Mouse (Mus musculus): ENCODE measurements at regions not wholly inside any gene's neighbourhood (a gene's known extent, or its start where the extent isn't known, plus 50 kb on each side); places are given as distances from the start of the nearest gene placed in this dataset.

- TF ChIP-seq ZNF384 (IDR thresholded peaks at IDR 0.05; ENCODE audit: low read depth, low read length) (no peak), HCFC1 (IDR thresholded peaks at IDR 0.05; ENCODE audit: borderline replicate concordance, insufficient read depth, low read length) (no peak), ZC3H11A (IDR thresholded peaks at IDR 0.05; ENCODE audit: borderline replicate concordance, low read depth, low read length) (no peak)
These were observed 216.0 kb downstream of the Lmo4 start for GRCm38 (mm10) chr3:143988991-143989390.
